Comparison of ENCODE assay signal across 8 mouse cellular contexts in genomic region chr17:28233091-28233731, GRCm38 (mm10). TPM values are rescaled to one million over a fixed set of nuclear protein-coding genes. Genes with fewer than 3 reads are reported as not detected.
DNase-seq lines count a peak whose midpoint lies in the region; ATAC-seq and TF ChIP-seq lines count a peak whose summit lies in the region.

No protein-coding gene starts in this region.

- WGBS in forebrain, embryonic 14.5 days: 4% methylated on average over 17 of the region's 17 CpGs
- 5% methylated on average over 16 of the region's 17 CpGs for WGBS in liver, postnatal 0 days (ENCODE audit: insufficient replicate concordance)

- H3K4me3 ChIP-seq in erythroblast, embryonic 14.5 days (replicated peaks): peak overlapping the region; percentile 81
- peak overlapping the region; percentile 84 for H3K4me3 ChIP-seq in G1E (ENCODE audit: low read depth, low read length)
- peak overlapping the region; percentile 68 for H3K4me3 ChIP-seq in forebrain, embryonic 14.5 days (ENCODE audit: low read depth, low read length)
- peak overlapping the region; percentile 95 for H3K4me3 ChIP-seq in liver, postnatal 0 days (ENCODE audit: low read depth, low read length)

- H3K27ac ChIP-seq in forebrain, embryonic 14.5 days (ENCODE audit: low read depth, low read length): peak overlapping the region; percentile 55; the same call in 1 of the 2 replicates
- H3K27ac ChIP-seq in liver, postnatal 0 days (ENCODE audit: low read depth): peak overlapping the region; percentile 91

- H3K36me3 ChIP-seq in erythroblast, embryonic 14.5 days (ENCODE audit: control insufficient read depth): peaks cover 33% of the 10 kb centered on the region
- H3K36me3 ChIP-seq in G1E (replicated peaks): peaks cover 72% of the 10 kb centered on the region
- H3K36me3 ChIP-seq in forebrain, embryonic 14.5 days (ENCODE audit: control insufficient read depth, insufficient read depth, low read length): no peaks in the 10 kb centered on the region
- peaks cover 8% of the 10 kb centered on the region for H3K36me3 ChIP-seq in liver, postnatal 0 days (replicated peaks; ENCODE audit: insufficient read depth, low read length)

- peaks cover 58% of the 10 kb centered on the region for H3K4me1 ChIP-seq in erythroblast, embryonic 14.5 days (ENCODE audit: control insufficient read depth)
- peaks cover 62% of the 10 kb centered on the region for H3K4me1 ChIP-seq in G1E (ENCODE audit: insufficient read depth, low read depth, low read length)
- H3K4me1 ChIP-seq in forebrain, embryonic 14.5 days (ENCODE audit: control insufficient read depth, insufficient read depth, low read length): peaks cover 5% of the 10 kb centered on the region; the same call in 1 of the 2 replicates
- peaks cover 30% of the 10 kb centered on the region for H3K4me1 ChIP-seq in liver, postnatal 0 days (ENCODE audit: insufficient read depth)

- TF ChIP-seq EP300 in liver, postnatal 0 days (IDR thresholded peaks at IDR 0.05; ENCODE audit: low read depth): no peak

- no peaks in the 10 kb centered on the region for H3K9me3 ChIP-seq in erythroblast, embryonic 14.5 days (ENCODE audit: control insufficient read depth, low read length)
- no peaks in the 10 kb centered on the region for H3K9me3 ChIP-seq in G1E (replicated peaks)
- H3K9me3 ChIP-seq in forebrain, embryonic 14.5 days (replicated peaks; ENCODE audit: control insufficient read depth, low read length): no peaks in the 10 kb centered on the region
- H3K9me3 ChIP-seq in liver, postnatal 0 days (ENCODE audit: low read length): no peaks in the 10 kb centered on the region

- no peak for ATAC-seq in erythroblast, adult 5-6 weeks (replicated peaks; ENCODE audit: low FRiP score, poor library complexity, severe bottlenecking)
- no peak; the same call in 1 of the 2 replicates for ATAC-seq in G1E (ENCODE audit: extremely low read depth, insufficient number of reproducible peaks, low FRiP score, poor library complexity, severe bottlenecking)
- ATAC-seq in forebrain, embryonic 14.5 days: no peak
- peak; percentile 32 for ATAC-seq in liver, postnatal 0 days
- ATAC-seq in neutrophil, adult 5-6 weeks (ENCODE audit: extremely low read depth, insufficient number of reproducible peaks, low FRiP score, poor library complexity, severe bottlenecking): peak; percentile 33; the same call in 1 of the 2 replicates

- no peaks in the 10 kb centered on the region for H3K27me3 ChIP-seq in erythroblast, embryonic 14.5 days (ENCODE audit: control insufficient read depth)
- no peaks in the 10 kb centered on the region; the same call in 1 of the 2 replicates for H3K27me3 ChIP-seq in G1E (ENCODE audit: insufficient read depth, low read length)
- H3K27me3 ChIP-seq in forebrain, embryonic 14.5 days (replicated peaks; ENCODE audit: control insufficient read depth, insufficient read depth, low read length): no peaks in the 10 kb centered on the region
- no peaks in the 10 kb centered on the region for H3K27me3 ChIP-seq in liver, postnatal 0 days (ENCODE audit: insufficient read depth, low read length)

- peak overlapping the region; percentile 80 for H3K9ac ChIP-seq in forebrain, embryonic 14.5 days (ENCODE audit: low read length)
- peak overlapping the region; percentile 95 for H3K9ac ChIP-seq in liver, postnatal 0 days (replicated peaks)

- H3K4me2 ChIP-seq in forebrain, embryonic 14.5 days (ENCODE audit: low read length): peak overlapping the region; percentile 87
- peak overlapping the region; percentile 98 for H3K4me2 ChIP-seq in liver, postnatal 0 days (ENCODE audit: low read depth, low read length)

- peak; percentile 68 for DNase-seq in G1E (ENCODE audit: low spot score)
- no peak for DNase-seq in forebrain, embryonic 14.5 days (ENCODE audit: low spot score)
- peak; percentile 67 for DNase-seq in induced T-regulatory cell, adult 2 months (ENCODE audit: low read depth)
- DNase-seq in liver, postnatal 0 days: peak; percentile 65
- no peak for DNase-seq in frontal cortex, postnatal 36 days (ENCODE audit: low spot score in 2 of 2)

- TF ChIP-seq CTCF in G1E (IDR thresholded peaks at IDR 0.05; ENCODE audit: low read depth, low read length): no peak
- no peak for TF ChIP-seq CTCF in liver, postnatal 0 days (IDR thresholded peaks at IDR 0.05; ENCODE audit: low read depth)

RNA-seq across cellular contexts. Expression of gene Ppard, which starts 0.7 kb away (rescaled TPM):
- polyA plus RNA-seq in erythroblast, embryonic 14.5 days (2012): 5.3 and 6.6 TPM in 2 replicates
- 0.21 and 0.77 TPM in 2 replicates for total RNA-seq in erythroblast, adult 5-6 weeks (2015; ENCODE audit: low replicate concordance)
- total RNA-seq in erythroblast, adult 5-6 weeks (2017; ENCODE audit: low replicate concordance): 0.94 TPM in 1 of 2 replicates, not detected in the other
- total RNA-seq in G1E (2014; fragmentation: Nextera tagmentation): 19.1 and 23.4 TPM in 2 replicates
- total RNA-seq in G1E (2017): 2.6 and 3.0 TPM in 2 replicates
- polyA plus RNA-seq in G1E (2012): 17.8 and 17.9 TPM in 2 replicates
- polyA plus RNA-seq in forebrain, embryonic 14.5 days (2014; fragmentation: Nextera tagmentation; extraction: Ambion mirVana): 1.7 and 1.8 TPM in 2 replicates
- 0.66 and 0.73 TPM in 2 replicates for polyA plus RNA-seq in liver, postnatal 0 days (2015; fragmentation: Nextera tagmentation; extraction: Ambion mirVana)
- total RNA-seq in neutrophil, adult 5-6 weeks (2017): 12.6 and 19.4 TPM in 2 replicates

RNA-seq across cellular contexts. Expression of gene Def6, which starts 25.6 kb away (rescaled TPM):
- polyA plus RNA-seq in erythroblast, embryonic 14.5 days (2012): 0.53 and 0.80 TPM in 2 replicates
- total RNA-seq in erythroblast, adult 5-6 weeks (2015; ENCODE audit: low replicate concordance): 7.5 and 12.9 TPM in 2 replicates
- total RNA-seq in erythroblast, adult 5-6 weeks (2017; ENCODE audit: low replicate concordance): 21.9 and 28.0 TPM in 2 replicates
- total RNA-seq in G1E (2014; fragmentation: Nextera tagmentation): 38.5 and 58.4 TPM in 2 replicates
- 92.8 and 113 TPM in 2 replicates for total RNA-seq in G1E (2017)
- polyA plus RNA-seq in G1E (2012): 308 and 346 TPM in 2 replicates
- 2.4 and 3.2 TPM in 2 replicates for polyA plus RNA-seq in forebrain, embryonic 14.5 days (2014; fragmentation: Nextera tagmentation; extraction: Ambion mirVana)
- polyA plus RNA-seq in liver, postnatal 0 days (2015; fragmentation: Nextera tagmentation; extraction: Ambion mirVana): 8.3 and 9.0 TPM in 2 replicates
- total RNA-seq in neutrophil, adult 5-6 weeks (2017): 110 and 136 TPM in 2 replicates

RNA-seq across cellular contexts. Expression of gene Zfp523, which starts 56.3 kb away (rescaled TPM):
- 0.39 and 0.46 TPM in 2 replicates for polyA plus RNA-seq in erythroblast, embryonic 14.5 days (2012)
- 1.5 and 2.3 TPM in 2 replicates for total RNA-seq in erythroblast, adult 5-6 weeks (2015; ENCODE audit: low replicate concordance)
- total RNA-seq in erythroblast, adult 5-6 weeks (2017; ENCODE audit: low replicate concordance): 2.1 and 2.5 TPM in 2 replicates
- 18.2 and 20.8 TPM in 2 replicates for total RNA-seq in G1E (2014; fragmentation: Nextera tagmentation)
- total RNA-seq in G1E (2017): 11.9 and 15.7 TPM in 2 replicates
- 39.9 and 48.5 TPM in 2 replicates for polyA plus RNA-seq in G1E (2012)
- 31.0 and 33.9 TPM in 2 replicates for polyA plus RNA-seq in forebrain, embryonic 14.5 days (2014; fragmentation: Nextera tagmentation; extraction: Ambion mirVana)
- polyA plus RNA-seq in liver, postnatal 0 days (2015; fragmentation: Nextera tagmentation; extraction: Ambion mirVana): 6.1 and 6.2 TPM in 2 replicates
- total RNA-seq in neutrophil, adult 5-6 weeks (2017): 9.0 and 12.8 TPM in 2 replicates

Comparison
In these comparisons a context has a peak if more than half of its experiments do, and no peak if none do; other contexts are left out.
1. ATAC-seq: peak in liver, postnatal 0 days (single experiment) and neutrophil, adult 5-6 weeks (single experiment); none in erythroblast, adult 5-6 weeks (single experiment), G1E (single experiment) and forebrain, embryonic 14.5 days (single experiment).
2. DNase-seq: peak in G1E (single experiment), induced T-regulatory cell, adult 2 months (single experiment) and liver, postnatal 0 days (single experiment); none in forebrain, embryonic 14.5 days (single experiment) and frontal cortex, postnatal 36 days (0 of 2).
3. RNA of gene Def6, which starts 25.6 kb away (polyA plus RNA-seq): 308 to 346 TPM in G1E; 8.3 to 9.0 TPM in liver, postnatal 0 days, 2.4 to 3.2 TPM in forebrain, embryonic 14.5 days and 0.53 to 0.80 TPM in erythroblast, embryonic 14.5 days; every median in the first group is over 10 times any median in the second.
4. Peak in every context shown above with its lines, with median percentiles within 50 percentile points of each other: H3K4me3 ChIP-seq.